16 mouse cellular contexts compared by ENCODE assay signal in genomic region chr1:153292892-153293291, GRCm38 (mm10). TPM values are rescaled to one million over a fixed set of nuclear protein-coding genes. Genes with fewer than 3 reads are reported as not detected.
DNase-seq lines count a peak whose midpoint lies in the region; ATAC-seq and TF ChIP-seq lines count a peak whose summit lies in the region.
"Had no signal": no experiment of that assay in that cellular context is flagged by ENCODE, and none has a peak within 500 bp of the region (broad histone marks: within the 10 kb centered on the region; RNA-seq: fewer than 3 reads in every experiment).

No protein-coding gene starts in this region.

- H3K27me3 ChIP-seq in embryonic facial prominence, embryonic 13.5 days, result no peaks in the 10 kb centered on the region
- H3K27me3 ChIP-seq in embryonic facial prominence, embryonic 10.5 days (replicated peaks; ENCODE audit: low read depth, poor library complexity, severe bottlenecking), result no peaks in the 10 kb centered on the region
- no peaks in the 10 kb centered on the region for H3K27me3 ChIP-seq in heart, embryonic 14.5 days (ENCODE audit: control insufficient read depth, insufficient read depth, low read length)
- no peaks in the 10 kb centered on the region for H3K27me3 ChIP-seq in kidney, postnatal 0 days (ENCODE audit: insufficient read depth, low read length)
- H3K27me3 ChIP-seq in kidney, embryonic 16.5 days (ENCODE audit: insufficient read depth, low read length), result no peaks in the 10 kb centered on the region
- no peaks in the 10 kb centered on the region for H3K27me3 ChIP-seq in heart, postnatal 0 days (ENCODE audit: control insufficient read depth, insufficient read depth, low read length)
- H3K27me3 ChIP-seq: limb, embryonic 13.5 days; liver, embryonic 15.5 days had no signal

- H3K9ac ChIP-seq in embryonic facial prominence, embryonic 13.5 days, result no peak overlapping the region
- H3K9ac ChIP-seq in heart, embryonic 14.5 days (ENCODE audit: low read length), result no peak overlapping the region
- H3K9ac ChIP-seq in kidney, postnatal 0 days (ENCODE audit: low read depth, low read length), result no peak overlapping the region
- no peak overlapping the region for H3K9ac ChIP-seq in kidney, embryonic 16.5 days (replicated peaks; ENCODE audit: low read length)
- no peak overlapping the region for H3K9ac ChIP-seq in heart, postnatal 0 days (replicated peaks; ENCODE audit: low read depth, low read length)
- H3K9ac ChIP-seq: limb, embryonic 13.5 days; liver, embryonic 15.5 days had no signal

- ATAC-seq in embryonic facial prominence, embryonic 13.5 days (ENCODE audit: insufficient number of reproducible peaks, insufficient read depth, low FRiP score, low TSS enrichment, low read depth), result no peak
- ATAC-seq in heart, embryonic 14.5 days (ENCODE audit: insufficient number of reproducible peaks, insufficient read depth, low FRiP score, low read depth), result no peak
- no peak for ATAC-seq in kidney, postnatal 0 days (replicated peaks; ENCODE audit: low FRiP score, low read depth)
- no peak for ATAC-seq in kidney, embryonic 16.5 days (ENCODE audit: low FRiP score, low TSS enrichment)
- peak; percentile 42; the same call in 1 of the 2 replicates for ATAC-seq in heart, postnatal 0 days (ENCODE audit: insufficient read depth, low read depth)
- ATAC-seq in erythroblast, adult 5-6 weeks (replicated peaks; ENCODE audit: low FRiP score, poor library complexity, severe bottlenecking), result no peak
- ATAC-seq: forebrain, embryonic 14.5 days; lung, postnatal 0 days had no signal

- H3K4me1 ChIP-seq in embryonic facial prominence, embryonic 13.5 days, result peaks cover 24% of the 10 kb centered on the region
- peaks cover 31% of the 10 kb centered on the region for H3K4me1 ChIP-seq in embryonic facial prominence, embryonic 10.5 days
- H3K4me1 ChIP-seq in heart, embryonic 14.5 days (ENCODE audit: control insufficient read depth in 2 of 2, insufficient read depth in 2 of 2, low read length in 2 of 2), result peaks cover 20 to 58% of the 10 kb centered on the region in 2 experiments
- H3K4me1 ChIP-seq in kidney, postnatal 0 days (replicated peaks; ENCODE audit: insufficient read depth, low read length), result peaks cover 28% of the 10 kb centered on the region
- H3K4me1 ChIP-seq in kidney, embryonic 16.5 days (ENCODE audit: insufficient read depth, low read length), result peaks cover 46% of the 10 kb centered on the region
- peaks cover 33% of the 10 kb centered on the region for H3K4me1 ChIP-seq in heart, postnatal 0 days (ENCODE audit: control insufficient read depth, insufficient read depth)

- no peaks in the 10 kb centered on the region for H3K36me3 ChIP-seq in embryonic facial prominence, embryonic 13.5 days
- no peaks in the 10 kb centered on the region for H3K36me3 ChIP-seq in embryonic facial prominence, embryonic 10.5 days (replicated peaks)
- H3K36me3 ChIP-seq in heart, embryonic 14.5 days (ENCODE audit: control insufficient read depth, insufficient read depth, low read length), result peaks cover 4% of the 10 kb centered on the region; the same call in 1 of the 2 replicates
- no peaks in the 10 kb centered on the region for H3K36me3 ChIP-seq in kidney, postnatal 0 days (ENCODE audit: insufficient read depth, low read length)
- H3K36me3 ChIP-seq in kidney, embryonic 16.5 days (ENCODE audit: insufficient read depth, low read length), result 0 out of 2 replicates have a peak, but pooled peaks cover 3% of the 10 kb centered on the region
- H3K36me3 ChIP-seq in heart, postnatal 0 days (replicated peaks; ENCODE audit: control insufficient read depth, insufficient read depth, low read length), result no peaks in the 10 kb centered on the region
- H3K36me3 ChIP-seq: limb, embryonic 13.5 days; liver, embryonic 15.5 days had no signal

- no peak for TF ChIP-seq CTCF in kidney, postnatal 0 days (IDR thresholded peaks at IDR 0.05; ENCODE audit: low read depth)
- TF ChIP-seq CTCF in heart, postnatal 0 days (IDR thresholded peaks at IDR 0.05; ENCODE audit: low read depth), result no peak

- H3K27ac ChIP-seq in embryonic facial prominence, embryonic 13.5 days, result 0 out of 2 replicates have a peak overlapping the region, but pooled peaks have one; percentile 7
- H3K27ac ChIP-seq in embryonic facial prominence, embryonic 10.5 days (replicated peaks), result no peak overlapping the region
- H3K27ac ChIP-seq in heart, embryonic 14.5 days (replicated peaks in 1 of 2; ENCODE audit: control insufficient read depth in 1 of 2, insufficient read depth in 1 of 2, low read depth in 2 of 2, low read length in 2 of 2), result peak overlapping the region; percentile 85 to 89
- 0 out of 2 replicates have a peak overlapping the region, but pooled peaks have one; percentile 15 for H3K27ac ChIP-seq in kidney, postnatal 0 days
- no peak overlapping the region for H3K27ac ChIP-seq in kidney, embryonic 16.5 days (ENCODE audit: low read length)
- H3K27ac ChIP-seq in heart, postnatal 0 days (ENCODE audit: low read depth), result peak overlapping the region; percentile 81
- H3K27ac ChIP-seq: limb, embryonic 13.5 days; liver, embryonic 15.5 days had no signal

- H3K4me2 ChIP-seq in embryonic facial prominence, embryonic 13.5 days, result no peak overlapping the region
- H3K4me2 ChIP-seq in heart, embryonic 14.5 days (ENCODE audit: low read length), result peak overlapping the region; percentile 45
- no peak overlapping the region for H3K4me2 ChIP-seq in kidney, postnatal 0 days (ENCODE audit: low read length)
- H3K4me2 ChIP-seq in kidney, embryonic 16.5 days (replicated peaks; ENCODE audit: low read depth, low read length), result no peak overlapping the region
- H3K4me2 ChIP-seq in heart, postnatal 0 days (ENCODE audit: low read depth, low read length), result 0 out of 2 replicates have a peak overlapping the region, but pooled peaks have one; percentile 7
- H3K4me2 ChIP-seq: limb, embryonic 13.5 days; liver, embryonic 15.5 days had no signal

- H3K4me3 ChIP-seq in embryonic facial prominence, embryonic 13.5 days, result no peak overlapping the region
- H3K4me3 ChIP-seq in embryonic facial prominence, embryonic 10.5 days, result no peak overlapping the region
- no peak overlapping the region for H3K4me3 ChIP-seq in heart, embryonic 14.5 days (ENCODE audit: control insufficient read depth in 1 of 2, insufficient read depth in 1 of 2, low read depth in 1 of 2, low read length in 2 of 2)
- H3K4me3 ChIP-seq in kidney, postnatal 0 days (replicated peaks; ENCODE audit: low read depth, low read length), result no peak overlapping the region
- no peak overlapping the region for H3K4me3 ChIP-seq in kidney, embryonic 16.5 days (ENCODE audit: low read length)
- no peak overlapping the region for H3K4me3 ChIP-seq in heart, postnatal 0 days (ENCODE audit: low read depth, low read length)
- H3K4me3 ChIP-seq: limb, embryonic 13.5 days; liver, embryonic 15.5 days had no signal

- 55% methylated on average over 5 of the region's 5 CpGs for WGBS in embryonic facial prominence, embryonic 13.5 days
- WGBS in embryonic facial prominence, embryonic 10.5 days, result 76% methylated on average over 5 of the region's 5 CpGs
- 16% methylated on average over 5 of the region's 5 CpGs for WGBS in heart, embryonic 14.5 days
- WGBS in kidney, postnatal 0 days, result 41% methylated on average over 5 of the region's 5 CpGs
- 49% methylated on average over 5 of the region's 5 CpGs for WGBS in kidney, embryonic 16.5 days
- WGBS in heart, postnatal 0 days, result 20% methylated on average over 5 of the region's 5 CpGs

- no peak for DNase-seq in embryonic facial prominence, embryonic 10.5 days (ENCODE audit: low spot score)
- no peak for DNase-seq in heart, adult 18-20 months
- DNase-seq in kidney, postnatal 0 days (ENCODE audit: low spot score), result no peak
- no peak for DNase-seq in heart, postnatal 0 days (ENCODE audit: low spot score)
- DNase-seq: cerebellum, postnatal 10 days; layer of hippocampus, adult 9-11 months; right cerebral cortex, adult 18-20 months; thymus, adult 2 months had no signal

- TF ChIP-seq EP300 in heart, postnatal 0 days (IDR thresholded peaks at IDR 0.05; ENCODE audit: low read depth), result no peak

- no peaks in the 10 kb centered on the region for H3K9me3 ChIP-seq in embryonic facial prominence, embryonic 13.5 days
- no peaks in the 10 kb centered on the region for H3K9me3 ChIP-seq in embryonic facial prominence, embryonic 10.5 days
- H3K9me3 ChIP-seq in heart, embryonic 14.5 days (ENCODE audit: control insufficient read depth, low read length), result no peaks in the 10 kb centered on the region
- no peaks in the 10 kb centered on the region for H3K9me3 ChIP-seq in kidney, postnatal 0 days (replicated peaks; ENCODE audit: low read length)
- H3K9me3 ChIP-seq in kidney, embryonic 16.5 days (ENCODE audit: low read length), result no peaks in the 10 kb centered on the region
- no peaks in the 10 kb centered on the region for H3K9me3 ChIP-seq in heart, postnatal 0 days (replicated peaks; ENCODE audit: control insufficient read depth, low read length)
- H3K9me3 ChIP-seq: liver, embryonic 15.5 days had no signal

RNA-seq across cellular contexts. Expression of gene Lamc1, which starts 39.7 kb away (rescaled TPM):
- 35.9 and 41.9 TPM in 2 replicates for polyA plus RNA-seq in embryonic facial prominence, embryonic 13.5 days (2015; fragmentation: Nextera tagmentation; extraction: Ambion mirVana)
- 26.5 and 28.4 TPM in 2 replicates for polyA plus RNA-seq in embryonic facial prominence, embryonic 10.5 days (2016; fragmentation: Nextera tagmentation; extraction: Ambion mirVana)
- 133 and 138 TPM in 2 replicates for polyA plus RNA-seq in heart, embryonic 14.5 days (2014; fragmentation: Nextera tagmentation; extraction: Ambion mirVana)
- total RNA-seq in heart, adult 18-20 months (2021), result 10 to 100 TPM; 83.1 to 94.8 TPM
- polyA plus RNA-seq in kidney, postnatal 0 days (2015; fragmentation: Nextera tagmentation; extraction: Ambion mirVana), result 106 and 107 TPM in 2 replicates
- polyA plus RNA-seq in kidney, embryonic 16.5 days (2015; fragmentation: Nextera tagmentation; extraction: Ambion mirVana), result 105 and 109 TPM in 2 replicates
- total RNA-seq in heart, postnatal 0 days (2014; rRNA removed; ENCODE audit: low replicate concordance), result 186 and 215 TPM in 2 replicates
- 55.9 and 62.8 TPM in 2 replicates for polyA plus RNA-seq in heart, postnatal 0 days (2015; fragmentation: Nextera tagmentation; extraction: Ambion mirVana)
- total RNA-seq in erythroblast, adult 5-6 weeks (2015; ENCODE audit: low replicate concordance), result 0.63 TPM in 1 of 2 replicates, not detected in the other
- total RNA-seq in erythroblast, adult 5-6 weeks (2017; ENCODE audit: low replicate concordance), result 0.34 TPM in 1 of 2 replicates, not detected in the other

Comparison
In these comparisons a context has a peak if more than half of its experiments do, and no peak if none do; other contexts are left out.
1. H3K27ac ChIP-seq: peak in embryonic facial prominence, embryonic 13.5 days (single experiment), heart, embryonic 14.5 days (2 of 2), kidney, postnatal 0 days (single experiment) and heart, postnatal 0 days (single experiment); none in embryonic facial prominence, embryonic 10.5 days (single experiment) and kidney, embryonic 16.5 days (single experiment).
2. H3K4me2 ChIP-seq: peak in heart, embryonic 14.5 days (single experiment) and heart, postnatal 0 days (single experiment); none in embryonic facial prominence, embryonic 13.5 days (single experiment), kidney, postnatal 0 days (single experiment) and kidney, embryonic 16.5 days (single experiment).